Mouse (Mus musculus) cerebellum, adult 9-10 months (tissue): ENCODE data around the gene Gtdc1.
A peak's percentile ranks its signal among the peaks of the same experiment; 100 is the strongest.
"Not testable (repeated sequence)": the region's sequence is repeated elsewhere in the genome, so short reads cannot be mapped to it uniquely, and the experiment has no call there.

Experiments
- DNase-seq: peaks from one replicate; pipeline ENCODE4 v3.0.0; 2022

Gene Gtdc1

GRCm38 (mm10) chr2:44736618-44737017 is 190.8 kb downstream of the Gtdc1 start:
- DNase-seq: no peak

DNA sequence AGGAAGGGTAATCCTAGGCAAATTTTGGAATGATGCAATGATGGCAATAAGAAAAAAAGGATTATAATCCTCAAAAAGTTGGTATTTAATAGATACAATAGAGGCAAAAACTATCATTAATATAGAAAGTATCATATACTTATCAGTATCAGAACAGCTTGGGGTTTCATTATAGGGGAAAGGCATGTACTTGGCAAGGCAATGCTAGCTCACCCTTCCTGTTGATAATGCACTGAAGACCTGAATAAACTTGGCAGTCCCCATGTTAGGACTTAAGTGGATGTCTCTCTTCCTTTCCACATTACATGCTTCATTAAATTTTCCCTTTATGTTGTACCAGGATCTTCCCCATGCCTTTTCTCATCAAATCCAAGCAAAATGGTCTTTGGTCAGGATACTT is 206.0 kb downstream of the Gtdc1 start:
- no peak for DNase-seq

DNA sequence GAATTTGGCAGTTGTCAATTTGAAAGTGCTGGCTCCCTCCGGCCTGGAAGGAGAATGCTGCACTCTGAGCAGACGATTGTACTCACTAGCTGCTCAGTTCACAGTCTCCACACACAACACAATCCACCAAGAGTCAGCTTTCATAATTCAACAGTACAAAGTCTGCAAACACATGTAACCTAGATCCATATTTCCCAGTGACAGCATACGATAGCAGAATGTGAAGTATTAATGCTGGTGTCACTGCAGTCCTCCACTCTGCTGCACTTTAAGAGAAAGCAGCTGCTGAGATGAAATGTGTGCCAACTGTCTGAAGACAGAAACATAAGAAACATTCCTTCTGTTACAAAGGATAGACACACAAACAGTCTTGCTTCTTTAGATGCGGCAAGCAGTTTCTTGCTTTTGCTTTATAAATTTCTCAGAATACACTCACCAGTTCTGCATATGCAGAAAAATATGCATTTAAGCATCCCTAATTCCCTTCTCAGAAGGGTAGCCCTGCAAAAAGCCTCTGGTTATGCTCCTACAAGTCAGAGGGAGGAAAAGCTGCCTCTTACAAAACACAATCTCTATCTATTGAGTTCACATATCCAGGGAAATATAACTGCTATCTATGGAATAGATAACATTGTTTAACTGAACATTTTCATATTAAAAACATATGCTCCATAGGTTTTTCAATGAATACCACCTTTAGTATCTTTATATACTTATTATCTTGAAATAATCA is 221.4 kb downstream of the Gtdc1 start:
- no peak for DNase-seq

- DNase-seq: no peak
These were observed 227.2 kb downstream of the Gtdc1 start for GRCm38 (mm10) chr2:44700276-44700675.

GRCm38 (mm10) chr2:44696441-44696840 is 231.0 kb downstream of the Gtdc1 start:
- DNase-seq: no peak

- DNase-seq: no peak
These were observed 233.6 kb downstream of the Gtdc1 start for GRCm38 (mm10) chr2:44693898-44694297.

- no peak for DNase-seq
These were observed 263.4 kb downstream of the Gtdc1 start for GRCm38 (mm10) chr2:44664049-44664448.

GRCm38 (mm10) chr2:44659870-44660269 is 267.6 kb downstream of the Gtdc1 start:
- no peak for DNase-seq

- DNase-seq: no peak
These were observed 268.4 kb downstream of the Gtdc1 start for GRCm38 (mm10) chr2:44659011-44659410.

- DNase-seq: no peak
These were observed 278.9 kb downstream of the Gtdc1 start for GRCm38 (mm10) chr2:44648537-44648936.

DNA sequence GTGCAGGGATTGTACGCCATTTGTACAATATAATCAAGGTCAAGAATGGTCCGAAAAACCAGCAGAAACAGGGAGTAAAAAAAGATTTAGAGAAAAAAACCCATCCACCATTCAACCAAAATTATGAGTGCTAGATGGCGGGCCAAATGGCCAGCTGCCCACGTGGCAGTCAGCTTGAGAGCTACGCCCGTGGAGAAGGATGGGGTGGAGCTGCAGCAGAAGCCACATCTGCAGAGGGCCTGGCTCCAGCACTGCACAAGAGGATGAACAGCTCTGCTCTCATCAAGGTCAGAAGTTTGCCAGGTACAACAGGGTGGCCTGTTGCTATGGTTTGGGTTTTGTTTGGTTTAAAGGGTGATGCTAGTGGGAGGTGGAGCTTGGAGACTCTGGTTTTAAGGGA is 281.1 kb downstream of the Gtdc1 start:
- no peak for DNase-seq

DNA sequence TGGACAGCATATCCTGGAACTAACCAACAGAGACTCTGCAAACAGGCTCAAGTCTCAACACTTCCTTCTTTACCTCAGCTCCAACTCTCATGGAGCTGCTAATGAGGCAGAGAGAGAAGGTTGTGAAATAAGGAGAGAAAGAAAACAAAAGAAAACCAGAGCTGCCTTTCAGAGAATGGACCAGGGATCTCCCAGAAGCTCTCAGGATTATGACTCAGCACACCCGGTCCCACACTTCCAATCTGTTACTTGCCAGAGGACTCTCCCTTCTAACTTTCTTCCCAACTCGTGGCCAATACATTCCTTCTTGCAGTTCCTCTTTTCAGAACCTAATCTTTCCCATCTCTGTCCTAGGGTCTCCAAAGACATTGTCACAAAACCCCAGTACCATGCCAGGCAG is 288.1 kb downstream of the Gtdc1 start:
- DNase-seq: no peak

DNA sequence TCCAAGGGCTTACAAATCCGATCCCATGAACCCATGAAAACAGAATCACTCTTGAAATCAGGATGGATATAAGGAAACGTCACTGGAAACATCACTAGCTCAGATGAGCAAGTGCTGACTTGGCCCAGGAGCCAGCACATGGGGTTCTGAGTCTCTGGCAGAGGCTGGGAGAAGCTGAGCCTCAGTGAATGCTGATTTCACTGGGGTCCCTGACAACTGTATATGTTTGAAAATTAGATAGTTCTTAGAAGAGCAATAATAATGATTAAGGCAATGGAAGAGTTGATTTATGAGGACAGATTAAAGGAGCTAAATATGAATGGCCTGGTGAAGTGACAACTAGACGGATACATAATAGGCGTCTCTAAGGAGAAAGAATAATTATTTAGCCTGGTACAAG is 289.3 kb downstream of the Gtdc1 start:
- no peak for DNase-seq

- no peak for DNase-seq
These were observed 293.5 kb downstream of the Gtdc1 start for GRCm38 (mm10) chr2:44633971-44634370.

GRCm38 (mm10) chr2:44633064-44633463 is 294.4 kb downstream of the Gtdc1 start:
- no peak for DNase-seq

DNA sequence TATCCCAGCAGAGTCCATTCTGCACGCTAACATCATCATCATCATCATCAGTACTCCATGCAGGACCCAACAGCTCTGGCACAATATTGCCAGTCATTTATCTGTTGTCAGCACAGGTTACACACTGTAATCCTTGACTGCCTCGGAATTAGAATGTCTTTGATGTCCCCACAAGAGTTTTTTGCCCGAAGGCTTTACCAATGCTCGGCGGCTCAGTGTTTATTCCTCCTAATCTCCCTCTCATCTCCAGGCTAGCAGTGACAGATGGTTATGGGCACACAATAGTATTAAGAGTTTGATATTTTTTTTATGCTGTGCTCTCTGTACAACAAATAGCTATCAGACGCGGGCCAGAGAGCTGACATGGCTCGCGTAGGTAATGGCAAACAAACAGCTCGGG is 294.9 kb downstream of the Gtdc1 start:
- no peak for DNase-seq

- DNase-seq: no peak
These were observed 296.4 kb downstream of the Gtdc1 start for GRCm38 (mm10) chr2:44631064-44631463.

GRCm38 (mm10) chr2:44628778-44629177 is 298.7 kb downstream of the Gtdc1 start:
- DNase-seq: no peak

GRCm38 (mm10) chr2:44625154-44625553 is 302.3 kb downstream of the Gtdc1 start:
- no peak for DNase-seq

GRCm38 (mm10) chr2:44622471-44622870 is 305.0 kb downstream of the Gtdc1 start:
- DNase-seq: no peak

- not testable (repeated sequence) for DNase-seq
These were observed 327.8 kb downstream of the Gtdc1 start for GRCm38 (mm10) chr2:44599653-44600052.

GRCm38 (mm10) chr2:44594276-44594675 is 333.2 kb downstream of the Gtdc1 start:
- no peak for DNase-seq

GRCm38 (mm10) chr2:44590881-44591280 is 336.6 kb downstream of the Gtdc1 start:
- no peak for DNase-seq

GRCm38 (mm10) chr2:44584061-44584460 is 343.4 kb downstream of the Gtdc1 start:
- DNase-seq: peak; percentile 50

GRCm38 (mm10) chr2:44583491-44583890 is 344.0 kb downstream of the Gtdc1 start:
- DNase-seq: no peak
